Mouse (Mus musculus): Measurements from ENCODE around the gene Mto1.

- no peak for TF ChIP-seq POLR2A (IDR thresholded peaks at IDR 0.05; ENCODE audit: control insufficient read depth, low read depth, low read length)
- 0 out of 2 replicates have a peak, but pooled peaks have one; percentile 0 for TF ChIP-seq CTCF (IDR thresholded peaks at IDR 0.05; ENCODE audit: control insufficient read depth, insufficient read depth, insufficient replicate concordance, low read depth, low read length)
Observed at GRCm38 (mm10) chr9:78428185-78428584, 19.8 kb upstream of the Mto1 start.

Measured in testis, adult 2 months (tissue).